Mouse (Mus musculus) embryonic fibroblast, embryonic 13.5 days (primary cell): ENCODE measurements around the gene Cyb561d1.

Experiments used
- CTCF ChIP-seq: IDR thresholded peaks from 2 replicates; pipeline ENCODE4 v1.5.1; 2011; ENCODE audit warnings: mild to moderate bottlenecking, control low read depth, low read length, moderate library complexity, borderline replicate concordance; ENCODE audit not compliant: insufficient read depth
- POLR2A ChIP-seq: IDR thresholded peaks from 2 replicates; pipeline ENCODE4 v1.6.1; 2011; ENCODE audit warnings: low read depth, mild to moderate bottlenecking, control low read depth, low read length, moderate library complexity

- TF ChIP-seq CTCF (no peak), POLR2A (no peak)
Observed at GRCm38 (mm10) chr3:108246857-108247256, 45.8 kb upstream of the Cyb561d1 start.
